Mouse (Mus musculus): Measurements from ENCODE around the gene Otos.

The Otos gene

GRCm38 (mm10) chr1:92648673-92649072, at the start of gene Otos:
Gene Otos, minus strand, starts transcription at chr1:92648841.
- DNase-seq (ENCODE audit: low spot score in 2 of 2) = peak; percentile 76 to 78

DNA sequence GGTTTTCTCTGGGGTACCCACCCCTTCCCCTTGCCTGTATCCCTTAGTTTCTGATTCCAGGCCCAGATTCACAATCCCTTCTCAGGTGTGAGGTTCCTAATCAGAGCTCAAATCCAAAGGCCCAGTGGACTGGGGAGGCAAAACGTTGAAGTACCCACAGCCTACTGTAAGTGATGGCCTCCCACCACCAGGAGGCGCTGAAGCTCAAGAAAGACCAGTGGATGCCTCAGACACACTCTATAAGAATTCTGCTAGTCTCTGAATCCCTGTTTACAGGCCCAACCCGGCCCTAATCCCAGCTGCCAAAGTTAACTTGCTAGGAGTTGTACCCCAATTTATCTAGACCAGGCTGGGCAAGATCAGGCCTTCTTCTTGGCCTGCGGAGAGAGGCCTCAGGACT, 48.2 kb upstream of the Otos start:
- DNase-seq (ENCODE audit: low spot score in 2 of 2) = peak; percentile 72

- no peak for DNase-seq (ENCODE audit: low spot score in 2 of 2)
Measured at GRCm38 (mm10) chr1:92695751-92696150, 47.1 kb upstream of the Otos start.

DNA sequence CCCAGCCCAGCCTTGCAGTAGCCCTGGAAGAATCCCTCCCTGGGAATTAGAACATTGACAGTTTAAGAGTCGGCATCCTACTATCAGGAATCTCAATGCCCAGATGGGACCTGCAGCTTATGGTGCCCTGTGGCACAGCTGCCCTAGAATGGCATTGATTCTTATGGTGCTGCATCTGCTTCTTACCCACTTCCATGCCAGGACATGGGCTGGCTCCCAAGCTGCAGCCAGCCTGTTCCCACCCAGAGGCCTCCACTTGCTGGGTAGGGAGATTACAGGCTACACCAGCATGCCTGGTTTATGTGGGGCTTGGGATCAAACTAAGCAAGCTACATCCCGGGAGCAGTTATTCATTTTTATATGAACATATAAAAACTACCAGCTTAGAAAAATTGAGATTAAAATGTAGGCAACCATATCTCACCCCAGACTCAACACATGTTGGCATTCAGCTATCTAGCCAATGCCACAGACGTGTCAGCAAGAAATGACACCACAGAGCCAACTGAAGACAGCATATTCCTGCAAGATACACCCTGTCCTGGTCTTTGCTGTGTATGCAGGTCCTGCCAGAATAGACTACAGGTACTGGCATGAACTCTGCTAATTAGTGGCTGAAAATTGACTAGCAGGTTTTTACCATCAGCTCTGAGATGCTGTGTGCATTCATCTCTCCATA, 42.7 kb upstream of the Otos start:
- no peak for DNase-seq (ENCODE audit: low spot score in 2 of 2)

- no peak for DNase-seq (ENCODE audit: low spot score in 2 of 2)
Measured at GRCm38 (mm10) chr1:92686994-92687393, 38.4 kb upstream of the Otos start.

DNA sequence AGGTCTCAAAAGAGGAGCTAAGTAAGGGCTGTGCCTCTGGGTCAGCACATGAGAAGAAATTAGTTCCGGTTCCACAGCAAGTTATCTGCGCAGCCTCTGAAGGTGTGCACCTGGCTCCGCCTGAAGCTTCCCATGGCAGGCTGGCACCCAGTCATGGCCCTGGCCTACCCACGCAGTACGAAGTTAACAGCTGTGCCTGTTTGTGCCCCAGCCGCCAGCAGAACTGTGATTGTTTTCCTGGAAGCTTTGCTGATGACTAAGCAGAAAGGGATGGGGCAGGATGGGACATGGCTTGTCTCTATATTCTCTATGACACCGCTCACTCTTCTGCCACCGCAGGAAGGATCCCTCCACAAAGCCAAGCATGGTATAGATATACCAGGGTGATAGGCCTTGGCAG, 34.5 kb upstream of the Otos start:
- peak; percentile 61 to 64 for DNase-seq (ENCODE audit: low spot score in 2 of 2)

DNA sequence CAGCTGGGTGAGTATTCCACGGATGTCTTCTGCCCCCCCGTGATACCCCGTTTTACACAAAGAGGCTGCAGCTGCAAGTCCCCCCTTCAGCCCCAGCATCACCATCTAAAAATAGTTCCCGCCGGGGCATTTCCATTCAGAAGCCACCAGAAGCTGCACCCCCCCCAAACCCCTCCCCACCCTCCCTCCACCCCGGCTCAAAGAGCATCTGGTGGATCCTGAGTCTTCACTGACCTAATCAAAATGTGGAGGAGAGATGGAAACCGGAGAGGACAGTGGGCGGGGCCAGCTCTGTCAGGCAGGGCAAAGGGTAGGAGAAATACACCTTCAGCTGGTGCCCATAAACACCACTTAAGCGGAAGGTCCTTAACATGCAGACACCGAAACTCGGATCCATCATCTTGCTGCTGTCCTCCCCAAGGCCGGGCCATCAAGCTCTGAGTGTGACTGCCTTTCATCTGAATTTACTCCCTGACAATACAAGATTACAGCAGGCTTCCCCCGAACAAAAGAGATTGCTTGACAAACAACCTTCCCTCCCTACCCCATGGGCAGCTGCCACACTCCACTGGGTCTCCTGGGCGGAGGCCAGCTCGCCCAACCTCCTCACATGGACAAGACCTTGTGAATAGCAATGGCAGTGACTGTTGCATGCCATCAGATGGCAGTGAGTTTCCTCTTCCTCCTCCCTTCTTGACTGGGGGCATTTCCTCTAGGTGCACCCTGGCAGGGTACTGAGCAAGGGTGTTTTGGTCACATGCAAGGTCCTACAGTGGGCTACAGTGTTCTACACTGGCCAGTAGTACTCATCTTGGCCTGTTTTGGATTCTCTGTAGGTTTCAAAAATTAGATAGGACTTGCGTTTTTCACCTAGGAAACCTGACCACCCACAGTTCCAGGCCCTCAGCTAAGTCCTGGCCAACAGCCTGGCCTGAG, 32.3 kb upstream of the Otos start:
- no peak for DNase-seq (ENCODE audit: low spot score in 2 of 2)

DNA sequence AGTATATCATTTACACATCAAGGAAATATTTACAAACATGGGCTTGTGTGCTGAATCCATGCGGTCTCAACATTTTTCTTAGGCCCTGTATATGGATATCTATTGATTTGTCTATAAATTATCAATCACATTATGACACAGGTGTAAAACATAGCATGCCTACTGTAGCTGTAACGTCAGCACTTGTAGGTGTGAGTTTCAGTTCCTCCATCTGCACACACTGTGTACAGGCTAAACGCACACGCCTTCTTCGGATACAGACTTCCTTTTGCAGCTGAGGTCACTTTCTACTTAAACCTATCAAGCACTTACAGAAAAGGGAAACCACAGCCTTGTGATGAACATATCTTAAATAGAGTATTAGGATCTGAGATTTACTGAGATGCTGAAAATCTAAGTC, 30.1 kb upstream of the Otos start:
- DNase-seq (ENCODE audit: low spot score in 2 of 2) = no peak

DNA sequence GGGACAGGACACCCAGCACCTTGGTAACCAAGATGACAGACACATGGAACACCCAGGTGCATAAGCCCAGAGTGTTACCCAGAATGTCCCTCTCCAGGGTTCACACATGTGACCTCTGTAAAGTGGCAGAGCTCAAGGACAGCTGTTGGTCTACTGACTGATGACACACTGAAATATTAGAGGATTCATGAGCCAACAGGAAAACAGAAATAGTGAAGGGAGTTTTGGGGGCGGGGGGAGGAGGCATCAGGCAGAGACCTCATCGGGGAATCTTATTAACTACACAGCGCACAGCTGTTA, 28.0 kb upstream of the Otos start:
- no peak for DNase-seq (ENCODE audit: low spot score in 2 of 2)

DNA sequence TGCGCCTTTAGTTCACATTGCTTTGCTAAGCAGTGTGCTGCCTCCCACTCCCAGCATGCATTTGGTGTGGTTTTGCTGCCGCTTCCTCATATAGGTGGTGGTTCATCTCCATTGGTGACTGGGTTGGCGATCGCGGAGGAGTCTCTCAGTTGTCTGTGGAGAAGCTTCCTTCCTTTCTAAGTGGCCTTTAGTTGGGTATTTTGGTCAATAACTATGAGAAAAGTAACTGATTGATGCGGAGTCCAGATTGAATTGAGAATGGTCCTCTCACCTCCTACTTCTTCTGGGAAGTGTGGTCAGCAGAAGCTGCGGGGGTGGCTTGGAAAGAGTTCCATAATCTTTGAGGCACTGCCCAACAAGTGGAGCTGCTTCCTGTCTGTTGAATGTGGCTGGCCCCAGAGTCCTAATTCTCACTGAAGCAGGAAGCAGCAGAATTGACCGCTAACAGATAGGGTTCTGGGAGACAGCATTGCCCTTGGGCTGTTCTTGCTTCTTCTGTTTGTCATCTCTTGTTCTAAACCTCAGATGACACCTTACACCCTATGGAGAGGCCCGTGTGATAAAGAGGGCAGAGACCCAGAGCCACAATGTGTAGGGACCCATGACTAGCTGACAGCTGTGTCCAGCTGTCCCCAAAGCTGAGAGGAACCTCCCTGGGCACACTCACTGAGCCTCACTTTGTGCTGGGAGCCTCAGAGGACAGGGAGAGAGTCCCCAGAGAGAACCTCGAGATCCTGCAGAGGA, 27.5 kb upstream of the Otos start:
- DNase-seq (ENCODE audit: low spot score in 2 of 2) = peak; percentile 58 to 62

DNA sequence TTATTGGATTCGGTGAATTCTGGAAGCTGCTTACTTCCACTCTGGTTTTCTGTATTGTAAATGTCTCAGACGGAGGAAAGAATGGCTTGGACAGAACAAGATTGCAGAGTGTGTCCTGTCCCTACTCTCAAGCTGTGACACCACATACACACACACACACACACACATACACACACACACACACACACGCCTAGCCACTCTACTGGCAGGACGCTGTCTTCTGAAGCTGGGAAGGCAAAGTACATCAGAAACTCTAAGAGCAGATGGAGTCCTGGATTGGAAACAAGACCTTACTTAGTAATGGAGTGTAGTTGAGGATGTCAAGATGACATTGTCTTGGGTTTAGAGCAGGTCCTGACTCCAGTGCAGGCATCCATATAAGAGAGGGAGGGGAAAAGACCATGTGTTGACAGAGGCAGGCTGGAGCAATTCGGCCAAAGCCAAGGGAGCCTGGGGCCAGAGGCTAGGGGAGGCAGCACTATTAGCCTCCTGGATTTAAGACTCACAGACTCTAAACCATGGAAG, 24.7 kb upstream of the Otos start:
- no peak for DNase-seq (ENCODE audit: low spot score in 2 of 2)

DNA sequence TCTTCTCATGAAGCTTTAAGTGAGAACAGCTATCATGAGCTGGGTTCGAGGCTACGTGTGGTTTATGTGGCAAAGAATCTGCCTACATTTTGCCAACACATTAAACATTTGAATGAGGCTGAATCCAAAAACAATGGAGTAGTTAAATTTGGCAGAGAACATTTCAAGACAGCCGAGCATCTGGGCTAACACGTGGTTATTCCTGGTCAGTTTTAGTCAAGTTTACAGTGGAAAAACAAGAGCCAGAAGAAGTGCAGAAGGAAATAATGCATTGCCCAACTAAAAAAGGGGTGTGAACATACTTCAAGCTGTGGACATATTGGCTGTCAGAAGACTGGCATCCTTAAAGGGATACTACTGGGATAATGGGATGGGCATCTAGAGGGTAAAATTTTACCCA, 22.7 kb upstream of the Otos start:
- DNase-seq (ENCODE audit: low spot score in 2 of 2) = no peak

DNA sequence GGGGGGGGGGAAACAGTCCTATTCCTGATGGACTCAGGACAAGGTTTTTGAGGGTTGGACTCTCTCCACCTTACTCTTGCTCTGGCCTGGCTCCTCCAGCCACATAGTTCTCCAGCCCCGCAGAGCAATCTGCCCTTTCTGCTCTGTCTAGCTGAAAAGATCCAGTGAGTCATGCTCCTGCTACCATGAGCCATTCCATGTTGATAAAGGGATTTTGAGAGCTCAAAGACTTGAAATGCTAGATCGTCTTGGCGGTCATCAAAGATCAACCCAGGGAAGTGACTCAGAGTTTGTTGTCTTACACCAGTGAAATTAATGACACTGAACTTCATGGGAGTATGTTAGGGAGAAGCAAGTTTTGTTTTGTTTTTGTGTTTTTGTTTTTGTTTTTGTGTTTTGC, 20.8 kb upstream of the Otos start:
- no peak for DNase-seq (ENCODE audit: low spot score in 2 of 2)

- DNase-seq (ENCODE audit: low spot score in 2 of 2) = no peak
Measured at GRCm38 (mm10) chr1:92667106-92667505, 18.5 kb upstream of the Otos start.

DNA sequence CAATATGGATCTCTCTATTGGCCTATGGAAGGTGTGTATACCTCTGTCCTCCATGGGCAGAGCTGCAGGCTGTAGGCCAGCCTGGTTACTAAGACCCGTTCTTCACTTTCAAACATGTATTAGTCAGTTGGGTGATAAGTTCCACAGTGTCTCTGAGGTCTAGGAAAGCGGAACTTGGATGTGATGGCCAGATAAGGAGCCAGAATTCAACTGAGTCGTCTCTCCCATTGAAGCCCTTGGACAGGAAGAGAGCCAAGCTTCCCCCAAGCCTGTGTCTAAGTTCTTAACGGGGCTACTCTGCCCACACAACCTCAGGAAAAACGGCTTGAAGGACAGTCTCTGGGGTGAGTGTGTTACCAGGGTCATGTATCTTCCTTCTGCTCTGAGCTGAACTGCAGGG, 10.8 kb upstream of the Otos start:
- DNase-seq (ENCODE audit: low spot score in 2 of 2) = no peak

DNA sequence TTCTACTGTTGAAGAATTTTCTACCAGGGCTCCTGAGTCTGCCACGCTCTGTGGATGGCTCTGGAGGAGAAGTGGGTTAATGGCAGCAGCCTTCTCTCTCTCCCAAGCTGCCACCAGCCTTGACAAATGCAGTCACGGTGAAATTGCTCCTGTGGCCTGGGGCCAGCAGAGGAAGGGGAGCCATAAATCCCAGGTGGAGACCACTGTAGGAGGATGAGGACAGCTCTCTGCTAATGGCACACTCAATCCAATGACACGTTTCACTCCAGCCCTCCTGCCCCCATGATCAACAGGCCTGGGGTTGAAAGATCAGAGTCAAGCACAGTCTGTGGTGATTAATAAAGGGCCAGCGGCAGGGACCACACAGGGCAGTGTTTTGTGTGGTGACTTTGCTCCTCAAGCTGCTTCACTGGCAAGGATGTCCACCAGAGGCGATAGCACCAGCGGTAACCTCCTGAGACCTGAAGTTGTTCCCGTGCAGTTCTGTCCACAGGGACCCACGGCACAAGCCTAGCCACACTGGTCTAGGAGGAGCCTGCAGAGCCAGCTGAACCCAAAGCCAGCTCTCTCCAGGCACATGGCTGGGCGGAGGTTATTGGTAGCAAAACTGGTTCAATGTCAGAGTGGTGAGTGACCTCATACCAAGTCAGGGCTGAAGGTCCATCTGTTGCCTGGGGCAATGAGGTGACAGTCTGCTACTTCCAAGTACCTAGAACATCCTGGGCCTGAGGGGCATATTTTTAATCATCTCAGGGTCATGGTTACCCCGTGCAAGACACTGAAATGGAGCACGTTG, 8.6 kb upstream of the Otos start:
- no peak for DNase-seq (ENCODE audit: low spot score in 2 of 2)

- no peak for DNase-seq (ENCODE audit: low spot score in 2 of 2)
Measured at GRCm38 (mm10) chr1:92654676-92655075, 6.0 kb upstream of the Otos start.

DNA sequence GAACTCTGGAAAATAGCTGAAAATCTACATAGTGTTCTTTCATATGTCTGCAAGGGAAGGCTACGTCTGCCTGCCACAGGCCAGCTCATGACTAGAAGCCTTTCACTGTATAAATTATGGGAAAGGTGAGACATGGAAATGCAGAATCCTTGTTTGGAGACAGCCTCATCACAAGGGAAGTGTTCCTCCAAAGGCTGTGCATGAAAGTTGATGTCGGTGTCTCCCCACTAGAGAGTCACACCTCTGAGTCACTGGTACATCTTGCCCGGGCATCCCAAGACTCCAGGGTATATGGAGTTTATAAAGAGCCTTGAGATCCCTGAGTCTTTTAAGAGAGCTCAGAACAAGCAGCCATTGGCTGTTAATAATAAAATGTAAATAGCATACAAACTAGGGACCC, 4.5 kb upstream of the Otos start:
- DNase-seq (ENCODE audit: low spot score in 2 of 2) = no peak

DNA sequence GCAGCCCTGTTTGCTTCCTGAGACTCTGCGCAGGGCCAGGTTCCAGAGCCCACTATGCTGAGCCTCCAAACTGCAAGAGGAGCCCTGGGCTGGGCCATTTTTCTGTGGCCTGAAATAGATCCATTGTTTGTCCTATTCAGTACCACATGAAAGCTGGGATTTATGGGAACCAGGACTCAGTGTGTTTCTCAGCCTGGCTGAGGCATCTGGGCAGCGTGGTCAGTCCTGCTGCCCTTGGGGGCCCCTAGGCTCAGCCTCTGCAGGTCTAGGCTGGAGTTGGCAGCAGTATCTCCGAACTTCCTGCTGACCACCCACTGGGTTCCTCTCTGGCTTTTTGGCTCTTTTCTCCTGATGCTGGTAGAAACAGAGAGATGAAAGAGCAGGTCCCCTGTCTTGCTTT, 2.8 kb upstream of the Otos start:
- no peak for DNase-seq (ENCODE audit: low spot score in 2 of 2)

DNA sequence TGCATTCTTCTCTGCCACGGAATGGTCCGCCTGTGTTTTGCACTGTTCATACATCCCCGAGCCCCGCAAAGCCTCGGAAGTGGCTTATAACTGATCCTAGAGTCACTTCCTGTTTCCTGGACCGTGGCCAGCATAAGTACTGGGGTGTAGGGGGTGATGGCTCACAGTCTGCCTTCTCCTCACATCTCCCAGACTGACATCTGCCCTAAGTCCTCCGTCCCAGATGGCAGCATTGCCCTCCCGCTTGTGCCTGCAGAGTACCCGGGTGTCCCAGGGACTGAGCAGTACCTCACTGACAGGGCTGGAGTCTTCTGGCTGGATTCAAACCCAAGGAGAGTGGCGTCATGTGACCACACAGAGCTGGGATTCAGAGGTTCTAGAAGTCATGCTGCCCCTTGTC, 444 bp downstream of the Otos start:
- DNase-seq (ENCODE audit: low spot score in 2 of 2) = no peak

- peak; percentile 80 to 83 for DNase-seq (ENCODE audit: low spot score in 2 of 2)
Measured at GRCm38 (mm10) chr1:92647752-92648151, 889 bp downstream of the Otos start.

DNA sequence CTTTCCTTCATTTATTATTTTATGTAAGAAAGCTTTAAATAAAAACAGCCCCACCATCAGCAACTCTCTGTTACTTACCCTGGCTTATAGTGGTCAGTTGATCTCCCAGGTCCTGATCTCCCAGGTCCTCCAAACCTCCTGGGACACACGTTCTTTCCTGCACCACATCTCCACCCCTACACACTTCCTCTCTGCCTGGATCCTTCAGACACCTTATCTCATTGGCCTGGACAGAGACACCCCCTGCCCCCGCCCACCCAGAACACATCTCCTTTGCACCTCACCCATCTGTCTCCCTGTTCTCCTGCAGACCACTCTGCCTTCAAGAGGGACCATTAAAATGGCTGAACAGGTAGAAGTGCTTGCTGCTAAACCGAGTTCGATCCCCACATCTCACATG, 1.6 kb downstream of the Otos start:
- no peak for DNase-seq (ENCODE audit: low spot score in 2 of 2)

Measured in right cerebral cortex, adult 2 months (tissue).